Mouse (Mus musculus): Measurements from ENCODE around the gene Hebp1. TPM values are rescaled to one million over a fixed set of nuclear protein-coding genes. Genes with fewer than 3 reads are reported as not detected.

The Hebp1 gene
- polyA plus RNA-seq, 1 experiment from 2014 or later: 129 TPM

GRCm38 (mm10) chr6:135118183-135118582, 79.6 kb downstream of the Hebp1 start, which contains the start of gene Gprc5d:
Gene Gprc5d, minus strand, starts transcription at chr6:135118283.
- ATAC-seq (ENCODE audit: low read depth): no peak
- H3K4me1 ChIP-seq (replicated peaks): no peaks in the 10 kb centered on the region
- no peak within 1 kb of the TSS for H3K27ac ChIP-seq
- H3K27me3 ChIP-seq: 0 out of 2 replicates have a peak, but pooled peaks cover 5% of the 10 kb centered on the region
- H3K4me2 ChIP-seq: no peak within 1 kb of the TSS
- no peaks in the 10 kb centered on the region for H3K9me3 ChIP-seq (replicated peaks)
- 76% methylated on average over 5 of the region's 5 CpGs for WGBS (ENCODE audit: insufficient replicate concordance)
- no peak within 1 kb of the TSS for H3K4me3 ChIP-seq (replicated peaks)
- H3K9ac ChIP-seq: no peak within 1 kb of the TSS
- DNase-seq: no peak
- H3K36me3 ChIP-seq: no peaks in the 10 kb centered on the region

- DNase-seq: no peak
- no peak overlapping the region for H3K4me3 ChIP-seq (replicated peaks)
- ATAC-seq (ENCODE audit: low read depth): no peak
- no peak overlapping the region for H3K27ac ChIP-seq
- H3K4me2 ChIP-seq: no peak overlapping the region
- no peaks in the 10 kb centered on the region for H3K4me1 ChIP-seq (replicated peaks)
- H3K36me3 ChIP-seq: no peaks in the 10 kb centered on the region
- H3K9me3 ChIP-seq (replicated peaks): no peaks in the 10 kb centered on the region
- 0 out of 2 replicates have a peak, but pooled peaks cover 5% of the 10 kb centered on the region for H3K27me3 ChIP-seq
- 47% methylated on average over 8 of the region's 8 CpGs for WGBS (ENCODE audit: insufficient replicate concordance)
- no peak overlapping the region for H3K9ac ChIP-seq
Measured at GRCm38 (mm10) chr6:135116479-135116878, 81.3 kb downstream of the Hebp1 start.

GRCm38 (mm10) chr6:135113114-135113436, 84.7 kb downstream of the Hebp1 start:
- no peak overlapping the region for H3K9ac ChIP-seq
- H3K9me3 ChIP-seq (replicated peaks): no peaks in the 10 kb centered on the region
- H3K36me3 ChIP-seq: no peaks in the 10 kb centered on the region
- DNase-seq: no peak
- 28% methylated on average over 6 of the region's 6 CpGs for WGBS (ENCODE audit: insufficient replicate concordance)
- H3K4me2 ChIP-seq: no peak overlapping the region
- H3K4me1 ChIP-seq (replicated peaks): no peaks in the 10 kb centered on the region
- H3K27me3 ChIP-seq: 0 out of 2 replicates have a peak, but pooled peaks cover 5% of the 10 kb centered on the region
- H3K27ac ChIP-seq: no peak overlapping the region
- no peak overlapping the region for H3K4me3 ChIP-seq (replicated peaks)
- no peak for ATAC-seq (ENCODE audit: low read depth)

GRCm38 (mm10) chr6:135112411-135113113, 85.3 kb downstream of the Hebp1 start:
- WGBS (ENCODE audit: insufficient replicate concordance): 22% methylated on average over 7 of the region's 7 CpGs
- Histone ChIP-seq H3K9ac (no peak overlapping the region), H3K4me3 (replicated peaks) (no peak overlapping the region), H3K9me3 (replicated peaks) (no peaks in the 10 kb centered on the region), H3K4me1 (replicated peaks) (no peaks in the 10 kb centered on the region), H3K4me2 (no peak overlapping the region), H3K27ac (no peak overlapping the region), H3K27me3 (0 out of 2 replicates have a peak, but pooled peaks cover 5% of the 10 kb centered on the region), H3K36me3 (no peaks in the 10 kb centered on the region)
- DNase-seq (no peak), ATAC-seq (ENCODE audit: low read depth) (no peak)

- no peak overlapping the region for H3K4me2 ChIP-seq
- no peak overlapping the region for H3K27ac ChIP-seq
- no peak for ATAC-seq (ENCODE audit: low read depth)
- no peak overlapping the region for H3K9ac ChIP-seq
- H3K4me3 ChIP-seq (replicated peaks): no peak overlapping the region
- H3K9me3 ChIP-seq (replicated peaks): no peaks in the 10 kb centered on the region
- WGBS (ENCODE audit: insufficient replicate concordance): 71% methylated on average over 6 of the region's 6 CpGs
- H3K4me1 ChIP-seq (replicated peaks): no peaks in the 10 kb centered on the region
- H3K36me3 ChIP-seq: no peaks in the 10 kb centered on the region
- no peaks in the 10 kb centered on the region for H3K27me3 ChIP-seq
- no peak for DNase-seq
Measured at GRCm38 (mm10) chr6:135107014-135107413, 90.8 kb downstream of the Hebp1 start.

- Histone ChIP-seq H3K36me3 (no peaks in the 10 kb centered on the region), H3K4me1 (replicated peaks) (no peaks in the 10 kb centered on the region), H3K9me3 (replicated peaks) (no peaks in the 10 kb centered on the region), H3K4me3 (replicated peaks) (no peak overlapping the region), H3K27ac (no peak overlapping the region), H3K4me2 (no peak overlapping the region), H3K27me3 (no peaks in the 10 kb centered on the region), H3K9ac (no peak overlapping the region)
- no peak for DNase-seq
- ATAC-seq (ENCODE audit: low read depth): no peak
- 43% methylated on average over 5 of the region's 5 CpGs for WGBS (ENCODE audit: insufficient replicate concordance)
Measured at GRCm38 (mm10) chr6:135102736-135103303, 95.0 kb downstream of the Hebp1 start.

- no peaks in the 10 kb centered on the region for H3K9me3 ChIP-seq (replicated peaks)
- no peaks in the 10 kb centered on the region for H3K27me3 ChIP-seq
- H3K4me2 ChIP-seq: no peak overlapping the region
- no peak overlapping the region for H3K9ac ChIP-seq
- H3K36me3 ChIP-seq: no peaks in the 10 kb centered on the region
- ATAC-seq (ENCODE audit: low read depth) (no peak), DNase-seq (no peak)
- H3K27ac ChIP-seq: no peak overlapping the region
- H3K4me1 ChIP-seq (replicated peaks): no peaks in the 10 kb centered on the region
- WGBS (ENCODE audit: insufficient replicate concordance): 64% methylated on average over 15 of the region's 15 CpGs
- no peak overlapping the region for H3K4me3 ChIP-seq (replicated peaks)
Measured at GRCm38 (mm10) chr6:135100787-135101472, 96.9 kb downstream of the Hebp1 start.

GRCm38 (mm10) chr6:135092798-135093470, 104.9 kb downstream of the Hebp1 start:
- no peaks in the 10 kb centered on the region for H3K27me3 ChIP-seq
- no peaks in the 10 kb centered on the region for H3K4me1 ChIP-seq (replicated peaks)
- H3K9me3 ChIP-seq (replicated peaks): no peaks in the 10 kb centered on the region
- WGBS (ENCODE audit: insufficient replicate concordance): 71% methylated on average over 12 of the region's 12 CpGs
- no peak overlapping the region for H3K4me2 ChIP-seq
- ATAC-seq (ENCODE audit: low read depth) (no peak), DNase-seq (no peak)
- H3K36me3 ChIP-seq: no peaks in the 10 kb centered on the region
- no peak overlapping the region for H3K4me3 ChIP-seq (replicated peaks)
- no peak overlapping the region for H3K9ac ChIP-seq
- no peak overlapping the region for H3K27ac ChIP-seq

- WGBS (ENCODE audit: insufficient replicate concordance): 73% methylated on average over 4 of the region's 4 CpGs
- DNase-seq (no peak), ATAC-seq (ENCODE audit: low read depth) (no peak)
- no peak overlapping the region for H3K4me2 ChIP-seq
- no peaks in the 10 kb centered on the region for H3K9me3 ChIP-seq (replicated peaks)
- no peaks in the 10 kb centered on the region for H3K4me1 ChIP-seq (replicated peaks)
- H3K9ac ChIP-seq: no peak overlapping the region
- no peak overlapping the region for H3K27ac ChIP-seq
- H3K36me3 ChIP-seq: no peaks in the 10 kb centered on the region
- no peak overlapping the region for H3K4me3 ChIP-seq (replicated peaks)
- no peaks in the 10 kb centered on the region for H3K27me3 ChIP-seq
Measured at GRCm38 (mm10) chr6:135090661-135091060, 107.2 kb downstream of the Hebp1 start.

- Histone ChIP-seq H3K4me2 (no peak overlapping the region), H3K4me1 (replicated peaks) (no peaks in the 10 kb centered on the region), H3K4me3 (replicated peaks) (no peak overlapping the region), H3K27ac (no peak overlapping the region), H3K9ac (no peak overlapping the region), H3K36me3 (no peaks in the 10 kb centered on the region), H3K27me3 (no peaks in the 10 kb centered on the region), H3K9me3 (replicated peaks) (no peaks in the 10 kb centered on the region)
- no peak for ATAC-seq (ENCODE audit: low read depth)
- DNase-seq: no peak
- WGBS (ENCODE audit: insufficient replicate concordance): 31% methylated on average over 8 of the region's 8 CpGs
Measured at GRCm38 (mm10) chr6:135089786-135090185, 108.0 kb downstream of the Hebp1 start.

GRCm38 (mm10) chr6:135087721-135088451, 109.9 kb downstream of the Hebp1 start:
- Histone ChIP-seq H3K36me3 (no peaks in the 10 kb centered on the region), H3K4me2 (peak overlapping the region; percentile 30; the same call in 1 of the 2 replicates), H3K4me1 (replicated peaks) (no peaks in the 10 kb centered on the region), H3K27ac (no peak overlapping the region), H3K4me3 (replicated peaks) (no peak overlapping the region), H3K9ac (no peak overlapping the region), H3K9me3 (replicated peaks) (no peaks in the 10 kb centered on the region), H3K27me3 (no peaks in the 10 kb centered on the region)
- WGBS (ENCODE audit: insufficient replicate concordance): 25% methylated on average over 19 of the region's 19 CpGs
- peak; percentile 43 for DNase-seq
- ATAC-seq (ENCODE audit: low read depth): peak; percentile 18; the same call in 1 of the 2 replicates

All from liver, embryonic 13.5 days (tissue).